Mouse (Mus musculus): ENCODE results near the gene Osbpl3. TPM values are rescaled to one million over a fixed set of nuclear protein-coding genes. Genes with fewer than 3 reads are reported as not detected.

Gene Osbpl3
- polyA plus RNA-seq, 1 experiment = 18.0 TPM

GRCm38 (mm10) chr6:50367836-50368235 lies 88.2 kb downstream of the Osbpl3 start:
- Histone ChIP-seq H3K4me1 (ENCODE audit: control insufficient read depth, insufficient read depth, low read length) (0 out of 2 replicates have a peak, but pooled peaks cover 2% of the 10 kb centered on the region), H3K4me3 (ENCODE audit: insufficient read depth, low read length) (no peak overlapping the region), H3K27ac (ENCODE audit: insufficient read depth, low read length) (no peak overlapping the region)
- no peak for TF ChIP-seq POLR2A (IDR thresholded peaks at IDR 0.05; ENCODE audit: low read depth, low read length)
- no peak for TF ChIP-seq CTCF (IDR thresholded peaks at IDR 0.05; ENCODE audit: borderline replicate concordance, insufficient read depth, low read length)

GRCm38 (mm10) chr6:50366724-50367123 lies 89.3 kb downstream of the Osbpl3 start:
- no peak for TF ChIP-seq CTCF (IDR thresholded peaks at IDR 0.05; ENCODE audit: borderline replicate concordance, insufficient read depth, low read length)
- no peak for TF ChIP-seq POLR2A (IDR thresholded peaks at IDR 0.05; ENCODE audit: low read depth, low read length)
- no peaks in the 10 kb centered on the region for H3K4me1 ChIP-seq (ENCODE audit: control insufficient read depth, insufficient read depth, low read length)
- no peak overlapping the region for H3K27ac ChIP-seq (ENCODE audit: insufficient read depth, low read length)
- no peak overlapping the region for H3K4me3 ChIP-seq (ENCODE audit: insufficient read depth, low read length)

- no peak overlapping the region for H3K27ac ChIP-seq (ENCODE audit: insufficient read depth, low read length)
- TF ChIP-seq CTCF (IDR thresholded peaks at IDR 0.05; ENCODE audit: borderline replicate concordance, insufficient read depth, low read length) (no peak), POLR2A (IDR thresholded peaks at IDR 0.05; ENCODE audit: low read depth, low read length) (no peak)
- H3K4me3 ChIP-seq (ENCODE audit: insufficient read depth, low read length) = no peak overlapping the region
- no peaks in the 10 kb centered on the region for H3K4me1 ChIP-seq (ENCODE audit: control insufficient read depth, insufficient read depth, low read length)
These were observed 89.7 kb downstream of the Osbpl3 start for GRCm38 (mm10) chr6:50366319-50366718.

DNA sequence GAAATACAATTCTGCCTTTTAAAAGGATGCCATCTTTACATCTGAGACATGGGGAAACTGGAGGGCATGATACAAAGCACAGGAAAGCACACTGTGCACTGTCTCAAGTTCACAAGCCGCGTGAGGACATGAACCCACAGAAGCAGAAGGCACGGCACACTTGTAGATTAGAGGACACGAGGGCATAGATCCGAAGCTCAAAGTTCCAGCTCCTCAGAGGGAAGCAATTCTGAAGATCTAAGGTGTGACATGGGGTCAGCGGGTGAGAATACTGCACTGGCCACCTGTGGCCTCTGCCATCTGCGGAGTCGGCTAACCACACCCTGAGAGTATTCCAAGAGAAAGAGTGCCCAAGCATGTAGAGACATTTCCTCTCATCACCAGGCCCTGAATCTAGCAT lies 91.6 kb downstream of the Osbpl3 start:
- no peak overlapping the region for H3K27ac ChIP-seq (ENCODE audit: insufficient read depth, low read length)
- TF ChIP-seq CTCF (IDR thresholded peaks at IDR 0.05; ENCODE audit: borderline replicate concordance, insufficient read depth, low read length) (no peak), POLR2A (IDR thresholded peaks at IDR 0.05; ENCODE audit: low read depth, low read length) (no peak)

DNA sequence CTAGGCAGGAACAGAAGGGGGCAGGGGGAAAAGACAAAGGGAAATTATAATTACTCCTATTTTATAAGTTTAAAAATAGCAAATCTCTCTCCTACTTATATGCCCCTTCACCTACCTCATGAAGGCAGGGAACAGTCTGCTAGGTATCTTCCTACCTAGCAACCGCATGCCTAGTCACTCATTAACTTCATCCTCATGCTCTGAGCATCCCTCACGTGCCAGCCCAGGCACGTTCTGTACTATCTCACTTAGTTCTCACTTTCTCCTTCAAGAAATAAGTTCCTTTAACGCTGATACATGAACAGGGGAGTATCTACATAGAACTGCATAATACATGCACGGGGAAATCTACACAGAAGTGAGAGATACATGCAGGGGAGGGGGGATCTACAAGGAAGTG lies 92.6 kb downstream of the Osbpl3 start:
- Histone ChIP-seq H3K4me1 (ENCODE audit: control insufficient read depth, insufficient read depth, low read length) (peaks cover 11% of the 10 kb centered on the region), H3K4me3 (ENCODE audit: insufficient read depth, low read length) (no peak overlapping the region), H3K27ac (ENCODE audit: insufficient read depth, low read length) (no peak overlapping the region)
- no peak for TF ChIP-seq POLR2A (IDR thresholded peaks at IDR 0.05; ENCODE audit: low read depth, low read length)
- no peak for TF ChIP-seq CTCF (IDR thresholded peaks at IDR 0.05; ENCODE audit: borderline replicate concordance, insufficient read depth, low read length)

More for the DNA sequence above, 91.6 kb downstream of the Osbpl3 start:
- Histone ChIP-seq H3K4me3 (ENCODE audit: insufficient read depth, low read length) (no peak overlapping the region), H3K4me1 (ENCODE audit: control insufficient read depth, insufficient read depth, low read length) (0 out of 2 replicates have a peak, but pooled peaks cover 5% of the 10 kb centered on the region)

- TF ChIP-seq CTCF (IDR thresholded peaks at IDR 0.05; ENCODE audit: borderline replicate concordance, insufficient read depth, low read length) = no peak
- no peak for TF ChIP-seq POLR2A (IDR thresholded peaks at IDR 0.05; ENCODE audit: low read depth, low read length)
- H3K4me3 ChIP-seq (ENCODE audit: insufficient read depth, low read length) = no peak overlapping the region
- peaks cover 12% of the 10 kb centered on the region for H3K4me1 ChIP-seq (ENCODE audit: control insufficient read depth, insufficient read depth, low read length)
- H3K27ac ChIP-seq (ENCODE audit: insufficient read depth, low read length) = no peak overlapping the region
These were observed 93.2 kb downstream of the Osbpl3 start for GRCm38 (mm10) chr6:50362704-50363261.

DNA sequence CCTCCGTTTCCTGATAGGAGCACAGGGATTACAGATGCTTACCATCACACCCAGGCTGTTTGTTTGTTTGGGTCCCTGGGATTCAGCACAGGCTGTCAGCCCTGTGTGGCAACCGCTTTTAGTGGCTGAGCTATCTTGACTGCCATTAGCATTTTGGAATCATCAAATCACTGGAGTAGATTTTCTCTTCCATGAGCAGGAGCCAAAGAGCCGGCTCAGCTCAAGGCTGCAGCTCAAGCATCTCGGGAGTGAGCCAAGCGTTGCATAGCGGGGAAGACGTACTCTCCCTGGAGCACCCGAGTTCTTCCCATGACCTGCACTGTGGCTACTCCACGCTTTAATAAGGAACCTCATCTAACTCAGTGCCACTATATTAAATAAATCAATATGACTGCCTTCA lies 93.8 kb downstream of the Osbpl3 start:
- H3K4me1 ChIP-seq (ENCODE audit: control insufficient read depth, insufficient read depth, low read length) = peaks cover 12% of the 10 kb centered on the region
- TF ChIP-seq CTCF (IDR thresholded peaks at IDR 0.05; ENCODE audit: borderline replicate concordance, insufficient read depth, low read length) (no peak), POLR2A (IDR thresholded peaks at IDR 0.05; ENCODE audit: low read depth, low read length) (no peak)
- no peak overlapping the region for H3K4me3 ChIP-seq (ENCODE audit: insufficient read depth, low read length)
- H3K27ac ChIP-seq (ENCODE audit: insufficient read depth, low read length) = no peak overlapping the region

- TF ChIP-seq POLR2A (IDR thresholded peaks at IDR 0.05; ENCODE audit: low read depth, low read length) (no peak), CTCF (IDR thresholded peaks at IDR 0.05; ENCODE audit: borderline replicate concordance, insufficient read depth, low read length) (no peak)
- H3K4me1 ChIP-seq (ENCODE audit: control insufficient read depth, insufficient read depth, low read length) = peaks cover 26% of the 10 kb centered on the region
- H3K4me3 ChIP-seq (ENCODE audit: insufficient read depth, low read length) = no peak overlapping the region
- H3K27ac ChIP-seq (ENCODE audit: insufficient read depth, low read length) = no peak overlapping the region
These were observed 97.8 kb downstream of the Osbpl3 start for GRCm38 (mm10) chr6:50358104-50358679.

- H3K4me1 ChIP-seq (ENCODE audit: control insufficient read depth, insufficient read depth, low read length) = peaks cover 24% of the 10 kb centered on the region
- peak overlapping the region; percentile 63 for H3K27ac ChIP-seq (ENCODE audit: insufficient read depth, low read length)
- no peak overlapping the region for H3K4me3 ChIP-seq (ENCODE audit: insufficient read depth, low read length)
- TF ChIP-seq POLR2A (IDR thresholded peaks at IDR 0.05; ENCODE audit: low read depth, low read length) (peak; percentile 36; the same call in 1 of the 2 replicates), CTCF (IDR thresholded peaks at IDR 0.05; ENCODE audit: borderline replicate concordance, insufficient read depth, low read length) (no peak)
These were observed 101.0 kb downstream of the Osbpl3 start for GRCm38 (mm10) chr6:50354688-50355660.

Data from embryonic fibroblast, embryonic 13.5 days (primary cell).